Mouse (Mus musculus) intestine, embryonic 16.5 days (tissue): ENCODE results near the gene Barx2. TPM values are rescaled to one million over a fixed set of nuclear protein-coding genes. Genes with fewer than 3 reads are reported as not detected.
A peak's percentile ranks its signal among the peaks of the same experiment; 100 is the strongest.

Experiments
- ATAC-seq: fragments of 200-750 bp; cut with Nextera tagmentation; 2 replicates; pipeline ENCODE4 v1.8.0; 2017; ENCODE audit warnings: moderate TSS enrichment, moderate library complexity
- H3K27ac ChIP-seq: fragments of 300-500 bp; sonication (generic); 2 replicates; pipeline ENCODE4 v1.5.1; 2014; ENCODE audit warnings: mild to moderate bottlenecking, low read length
- H3K27me3 ChIP-seq: fragments of 300-500 bp; sonication (generic); replicated peaks from 2 replicates; pipeline ENCODE4 v1.6.1; 2014; ENCODE audit warnings: low read length, control low read depth, mixed read lengths; ENCODE audit not compliant: control insufficient read depth, insufficient read depth
- H3K36me3 ChIP-seq: fragments of 300-500 bp; sonication (generic); 2 replicates; pipeline ENCODE4 v1.6.1; 2014; ENCODE audit warnings: low read length, control low read depth; ENCODE audit not compliant: control insufficient read depth, insufficient read depth
- H3K4me1 ChIP-seq: fragments of 300-500 bp; sonication (generic); 2 replicates; pipeline ENCODE4 v1.6.1; 2014; ENCODE audit warnings: low read length, control low read depth, mixed read lengths; ENCODE audit not compliant: control insufficient read depth, insufficient read depth
- H3K4me2 ChIP-seq: fragments of 300-500 bp; sonication (generic); 2 replicates; pipeline ENCODE4 v1.6.1; 2014; ENCODE audit warnings: low read depth, low read length, control low read depth
- H3K4me3 ChIP-seq: fragments of 300-500 bp; sonication (generic); 2 replicates; pipeline ENCODE4 v1.5.1; 2014; ENCODE audit warnings: mild to moderate bottlenecking, low read length
- H3K9ac ChIP-seq: fragments of 300-500 bp; sonication (generic); 2 replicates; pipeline ENCODE4 v1.6.1; 2014; ENCODE audit warnings: low read depth, low read length
- H3K9me3 ChIP-seq: fragments of 300-500 bp; sonication (generic); 2 replicates; pipeline ENCODE4 v1.6.1; 2016; ENCODE audit warnings: low read length, control low read depth; ENCODE audit not compliant: control insufficient read depth
- WGBS: fragments of 180-500 bp; shearing (Covaris S2); extraction: QIAGEN DNeasy Blood & Tissue Kit; methylation state at CpG from one replicate; pipeline ENCODE4 v1.1.7; 2014; 5-methylcytosine and 5-hydroxymethylcytosine counted together
- polyA plus RNA-seq: library from polyadenylated mRNA; unstranded; fragments of >200 nt; fragmentation: Nextera tagmentation; extraction: Ambion mirVana; gene quantifications from 2 replicates; pipeline ENCODE4 v1.2.1, GENCODE M21; 2015

The Barx2 gene
- polyA plus RNA-seq, 1 experiment from 2014 or later, result 0.26 TPM

GRCm38 (mm10) chr9:31931691-31932090 lies 18.4 kb upstream of the Barx2 start:
- WGBS, result 44% methylated on average over 5 of the region's 5 CpGs
- H3K4me2 ChIP-seq, result no peak overlapping the region
- no peaks in the 10 kb centered on the region for H3K36me3 ChIP-seq
- H3K9me3 ChIP-seq, result no peaks in the 10 kb centered on the region
- H3K9ac ChIP-seq, result no peak overlapping the region
- ATAC-seq, result no peak
- H3K27ac ChIP-seq, result no peak overlapping the region
- H3K27me3 ChIP-seq, result no peaks in the 10 kb centered on the region
- no peak overlapping the region for H3K4me3 ChIP-seq
- H3K4me1 ChIP-seq, result no peaks in the 10 kb centered on the region

- WGBS, result 51% methylated on average over 3 of the region's 3 CpGs
- H3K4me1 ChIP-seq, result no peaks in the 10 kb centered on the region
- H3K9me3 ChIP-seq, result no peaks in the 10 kb centered on the region
- no peak overlapping the region for H3K27ac ChIP-seq
- no peaks in the 10 kb centered on the region for H3K27me3 ChIP-seq
- H3K36me3 ChIP-seq, result no peaks in the 10 kb centered on the region
- no peak overlapping the region for H3K4me2 ChIP-seq
- no peak overlapping the region for H3K9ac ChIP-seq
- no peak overlapping the region for H3K4me3 ChIP-seq
- no peak for ATAC-seq
These were observed 18.0 kb upstream of the Barx2 start for GRCm38 (mm10) chr9:31931255-31931654.

GRCm38 (mm10) chr9:31926766-31927165 lies 13.5 kb upstream of the Barx2 start:
- Histone ChIP-seq H3K4me3 (no peak overlapping the region), H3K4me1 (no peaks in the 10 kb centered on the region), H3K27me3 (no peaks in the 10 kb centered on the region), H3K9me3 (no peaks in the 10 kb centered on the region), H3K4me2 (no peak overlapping the region), H3K27ac (no peak overlapping the region), H3K36me3 (no peaks in the 10 kb centered on the region), H3K9ac (no peak overlapping the region)
- no peak for ATAC-seq
- WGBS, result 64% methylated on average over 3 of the region's 3 CpGs

GRCm38 (mm10) chr9:31925830-31926624 lies 12.8 kb upstream of the Barx2 start:
- no peak overlapping the region for H3K4me3 ChIP-seq
- H3K36me3 ChIP-seq, result no peaks in the 10 kb centered on the region
- H3K9ac ChIP-seq, result no peak overlapping the region
- ATAC-seq, result peak; percentile 84
- peak overlapping the region; percentile 37 for H3K4me2 ChIP-seq
- no peak overlapping the region for H3K27ac ChIP-seq
- no peaks in the 10 kb centered on the region for H3K9me3 ChIP-seq
- H3K27me3 ChIP-seq, result no peaks in the 10 kb centered on the region
- WGBS, result 16% methylated on average over 22 of the region's 22 CpGs
- H3K4me1 ChIP-seq, result no peaks in the 10 kb centered on the region

- Histone ChIP-seq H3K9me3 (no peaks in the 10 kb centered on the region), H3K27me3 (peaks cover 3% of the 10 kb centered on the region; the same call in 1 of the 2 replicates), H3K36me3 (no peaks in the 10 kb centered on the region), H3K9ac (no peak overlapping the region), H3K27ac (no peak overlapping the region), H3K4me1 (no peaks in the 10 kb centered on the region), H3K4me3 (no peak overlapping the region), H3K4me2 (no peak overlapping the region)
- WGBS, result 83% methylated on average over 7 of the region's 7 CpGs
- no peak for ATAC-seq
These were observed 10.3 kb upstream of the Barx2 start for GRCm38 (mm10) chr9:31923529-31923928.

- Histone ChIP-seq H3K4me3 (no peak overlapping the region), H3K27ac (no peak overlapping the region), H3K9me3 (no peaks in the 10 kb centered on the region), H3K9ac (no peak overlapping the region), H3K4me1 (0 out of 2 replicates have a peak, but pooled peaks cover 2% of the 10 kb centered on the region), H3K4me2 (no peak overlapping the region), H3K27me3 (peaks cover 32% of the 10 kb centered on the region), H3K36me3 (no peaks in the 10 kb centered on the region)
- peak; percentile 99 for ATAC-seq
- WGBS, result 14% methylated on average over 1 of the region's 1 CpGs
These were observed 6.5 kb upstream of the Barx2 start for GRCm38 (mm10) chr9:31919802-31920201.

- Histone ChIP-seq H3K36me3 (no peaks in the 10 kb centered on the region), H3K27me3 (peaks cover 62% of the 10 kb centered on the region), H3K27ac (no peak overlapping the region), H3K4me2 (no peak overlapping the region), H3K4me1 (peaks cover 16% of the 10 kb centered on the region), H3K4me3 (no peak overlapping the region), H3K9me3 (no peaks in the 10 kb centered on the region), H3K9ac (no peak overlapping the region)
- no peak for ATAC-seq
- 4% methylated on average over 9 of the region's 9 CpGs for WGBS
These were observed 3.2 kb upstream of the Barx2 start for GRCm38 (mm10) chr9:31916421-31916820.

GRCm38 (mm10) chr9:31914871-31915270 lies 1.6 kb upstream of the Barx2 start:
- Histone ChIP-seq H3K4me3 (peak overlapping the region; percentile 59), H3K27me3 (peaks cover 69% of the 10 kb centered on the region), H3K9me3 (no peaks in the 10 kb centered on the region), H3K4me1 (peaks cover 16% of the 10 kb centered on the region), H3K36me3 (no peaks in the 10 kb centered on the region), H3K4me2 (peak overlapping the region; percentile 90), H3K27ac (no peak overlapping the region), H3K9ac (no peak overlapping the region)
- WGBS, result under 1% methylated on average over 34 of the region's 34 CpGs
- no peak for ATAC-seq

GRCm38 (mm10) chr9:31913739-31914591 lies 703 bp upstream of the Barx2 start:
- Histone ChIP-seq H3K27me3 (peaks cover 69% of the 10 kb centered on the region), H3K4me1 (peaks cover 16% of the 10 kb centered on the region), H3K4me3 (peak overlapping the region; percentile 59), H3K27ac (no peak overlapping the region), H3K9ac (0 out of 2 replicates have a peak overlapping the region, but pooled peaks have one; percentile 53), H3K4me2 (peak overlapping the region; percentile 90), H3K36me3 (no peaks in the 10 kb centered on the region), H3K9me3 (no peaks in the 10 kb centered on the region)
- peak; percentile 26; the same call in 1 of the 2 replicates for ATAC-seq
- 1% methylated on average over 54 of the region's 54 CpGs for WGBS
